Mouse (Mus musculus): Measurements from ENCODE around the gene 2300002M23Rik.

2300002M23Rik gene

GRCm38 (mm10) chr17:35567150-35567549 lies at the start of gene 2300002M23Rik:
Gene 2300002M23Rik, plus strand, starts transcription at chr17:35567450.
- no peak for DNase-seq (ENCODE audit: low spot score in 2 of 2)

- DNase-seq (ENCODE audit: low spot score in 2 of 2): no peak
Measured at GRCm38 (mm10) chr17:35517526-35517925, 49.7 kb upstream of the 2300002M23Rik start.

- DNase-seq (ENCODE audit: low spot score in 2 of 2): no peak
Measured at GRCm38 (mm10) chr17:35524354-35524753, 42.9 kb upstream of the 2300002M23Rik start.

GRCm38 (mm10) chr17:35526644-35527043 lies 40.6 kb upstream of the 2300002M23Rik start:
- DNase-seq (ENCODE audit: low spot score in 2 of 2): no peak

- no peak for DNase-seq (ENCODE audit: low spot score in 2 of 2)
Measured at GRCm38 (mm10) chr17:35532360-35532759, 34.9 kb upstream of the 2300002M23Rik start.

- no peak for DNase-seq (ENCODE audit: low spot score in 2 of 2)
Measured at GRCm38 (mm10) chr17:35532901-35533300, 34.3 kb upstream of the 2300002M23Rik start, which contains the start of gene Psors1c2. Gene Psors1c2, plus strand, starts transcription at chr17:35533201.

GRCm38 (mm10) chr17:35534343-35534742 lies 32.9 kb upstream of the 2300002M23Rik start:
- DNase-seq (ENCODE audit: low spot score in 2 of 2): peak; percentile 63 to 64

GRCm38 (mm10) chr17:35537421-35537820 lies 29.8 kb upstream of the 2300002M23Rik start:
- DNase-seq (ENCODE audit: low spot score in 2 of 2): peak in 1 of 2 experiments; percentile 48

- DNase-seq (ENCODE audit: low spot score in 2 of 2): no peak
Measured at GRCm38 (mm10) chr17:35538476-35538875, 28.8 kb upstream of the 2300002M23Rik start.

GRCm38 (mm10) chr17:35539540-35539939 lies 27.7 kb upstream of the 2300002M23Rik start:
- DNase-seq (ENCODE audit: low spot score in 2 of 2): no peak

- DNase-seq (ENCODE audit: low spot score in 2 of 2): peak in 1 of 2 experiments; percentile 50
Measured at GRCm38 (mm10) chr17:35542761-35543411, 24.4 kb upstream of the 2300002M23Rik start.

GRCm38 (mm10) chr17:35543412-35543861 lies 23.8 kb upstream of the 2300002M23Rik start:
- no peak for DNase-seq (ENCODE audit: low spot score in 2 of 2)

- DNase-seq (ENCODE audit: low spot score in 2 of 2): no peak
Measured at GRCm38 (mm10) chr17:35544001-35544400, 23.2 kb upstream of the 2300002M23Rik start.

GRCm38 (mm10) chr17:35544680-35545079 lies 22.6 kb upstream of the 2300002M23Rik start:
- DNase-seq (ENCODE audit: low spot score in 2 of 2): peak in 1 of 2 experiments; percentile 24

- no peak for DNase-seq (ENCODE audit: low spot score in 2 of 2)
Measured at GRCm38 (mm10) chr17:35547465-35547864, 19.8 kb upstream of the 2300002M23Rik start.

- no peak for DNase-seq (ENCODE audit: low spot score in 2 of 2)
Measured at GRCm38 (mm10) chr17:35548636-35549035, 18.6 kb upstream of the 2300002M23Rik start.

- DNase-seq (ENCODE audit: low spot score in 2 of 2): peak; percentile 81 to 87
Measured at GRCm38 (mm10) chr17:35549437-35550142, 17.7 kb upstream of the 2300002M23Rik start.

GRCm38 (mm10) chr17:35550143-35550494 lies 17.1 kb upstream of the 2300002M23Rik start:
- no peak for DNase-seq (ENCODE audit: low spot score in 2 of 2)

GRCm38 (mm10) chr17:35550871-35551270 lies 16.4 kb upstream of the 2300002M23Rik start:
- DNase-seq (ENCODE audit: low spot score in 2 of 2): no peak

- DNase-seq (ENCODE audit: low spot score in 2 of 2): no peak
Measured at GRCm38 (mm10) chr17:35551881-35552414, 15.3 kb upstream of the 2300002M23Rik start, which contains the start of gene Cdsn. Gene Cdsn, plus strand, starts transcription at chr17:35552128.

GRCm38 (mm10) chr17:35554321-35554720 lies 12.9 kb upstream of the 2300002M23Rik start:
- no peak for DNase-seq (ENCODE audit: low spot score in 2 of 2)

- DNase-seq (ENCODE audit: low spot score in 2 of 2): no peak
Measured at GRCm38 (mm10) chr17:35554761-35555397, 12.4 kb upstream of the 2300002M23Rik start.
